Mouse (Mus musculus) stomach, embryonic 15.5 days (tissue): ENCODE measurements around the gene Gorasp1. TPM values are rescaled to one million over a fixed set of nuclear protein-coding genes. Genes with fewer than 3 reads are reported as not detected.

ENCODE experiments used
- ATAC-seq: fragments of 200-750 bp; cut with Nextera tagmentation; 2 replicates; pipeline ENCODE4 v1.8.0; 2017; ENCODE audit warnings: low read depth, moderate number of reproducible peaks, moderate TSS enrichment; ENCODE audit not compliant: insufficient read depth, low FRiP score
- H3K27ac ChIP-seq: fragments of 300-500 bp; sonication (generic); 2 replicates; pipeline ENCODE4 v1.5.1; 2015; ENCODE audit warnings: mild to moderate bottlenecking, inconsistent platforms
- H3K27me3 ChIP-seq: fragments of 300-500 bp; sonication (generic); replicated peaks from 2 replicates; pipeline ENCODE4 v1.6.1; 2015; ENCODE audit warnings: inconsistent platforms
- H3K36me3 ChIP-seq: fragments of 300-500 bp; sonication (generic); 2 replicates; pipeline ENCODE4 v1.6.1; 2015; ENCODE audit warnings: inconsistent platforms
- H3K4me1 ChIP-seq: fragments of 300-500 bp; sonication (generic); 2 replicates; pipeline ENCODE4 v1.6.1; 2015; ENCODE audit warnings: inconsistent platforms
- H3K4me2 ChIP-seq: fragments of 300-500 bp; sonication (generic); 2 replicates; pipeline ENCODE4 v1.6.1; 2015; ENCODE audit warnings: mild to moderate bottlenecking, inconsistent platforms
- H3K4me3 ChIP-seq: fragments of 300-500 bp; sonication (generic); replicated peaks from 2 replicates; pipeline ENCODE4 v1.5.1; 2015; ENCODE audit warnings: inconsistent platforms
- H3K9ac ChIP-seq: fragments of 300-500 bp; sonication (generic); 2 replicates; pipeline ENCODE4 v1.6.1; 2015; ENCODE audit warnings: inconsistent platforms
- H3K9me3 ChIP-seq: fragments of 300-500 bp; sonication (generic); 2 replicates; pipeline ENCODE4 v1.6.1; 2016; ENCODE audit warnings: inconsistent platforms
- WGBS: fragments of 180-500 bp; shearing (Covaris S2); methylation state at CpG from one replicate; pipeline ENCODE4 v1.1.7; 2015; 5-methylcytosine and 5-hydroxymethylcytosine counted together
- polyA plus RNA-seq: library from polyadenylated mRNA; unstranded; fragments of >200 nt; fragmentation: Nextera tagmentation; extraction: Ambion mirVana; gene quantifications from 2 replicates; pipeline ENCODE4 v1.2.1, GENCODE M21; 2015

The Gorasp1 gene
- polyA plus RNA-seq, 1 experiment from 2014 or later = 28.7 TPM

- H3K4me3 ChIP-seq = no peak overlapping the region
- no peaks in the 10 kb centered on the region for H3K9me3 ChIP-seq
- H3K27me3 ChIP-seq = no peaks in the 10 kb centered on the region
- WGBS = 77% methylated on average over 1 of the region's 1 CpGs
- no peaks in the 10 kb centered on the region for H3K36me3 ChIP-seq
- no peak overlapping the region for H3K4me2 ChIP-seq
- H3K4me1 ChIP-seq = 0 out of 2 replicates have a peak, but pooled peaks cover 2% of the 10 kb centered on the region
- H3K27ac ChIP-seq = no peak overlapping the region
- no peak for ATAC-seq
- no peak overlapping the region for H3K9ac ChIP-seq
Observed at GRCm38 (mm10) chr9:119943326-119943725, 6.0 kb upstream of the Gorasp1 start.

- Histone ChIP-seq H3K9ac (no peak overlapping the region), H3K27ac (no peak overlapping the region), H3K36me3 (no peaks in the 10 kb centered on the region), H3K4me3 (no peak overlapping the region), H3K4me2 (no peak overlapping the region), H3K27me3 (no peaks in the 10 kb centered on the region), H3K4me1 (peaks cover 8% of the 10 kb centered on the region; the same call in 1 of the 2 replicates), H3K9me3 (no peaks in the 10 kb centered on the region)
- ATAC-seq = no peak
- WGBS = 73% methylated on average over 14 of the region's 14 CpGs
Observed at GRCm38 (mm10) chr9:119941861-119942260, 4.5 kb upstream of the Gorasp1 start.

- no peak overlapping the region for H3K4me3 ChIP-seq
- no peaks in the 10 kb centered on the region for H3K27me3 ChIP-seq
- H3K4me2 ChIP-seq = no peak overlapping the region
- 69% methylated on average over 5 of the region's 5 CpGs for WGBS
- no peak overlapping the region for H3K27ac ChIP-seq
- H3K36me3 ChIP-seq = no peaks in the 10 kb centered on the region
- peaks cover 10% of the 10 kb centered on the region; the same call in 1 of the 2 replicates for H3K4me1 ChIP-seq
- no peak overlapping the region for H3K9ac ChIP-seq
- no peaks in the 10 kb centered on the region for H3K9me3 ChIP-seq
- ATAC-seq = no peak
Observed at GRCm38 (mm10) chr9:119941407-119941806, 4.0 kb upstream of the Gorasp1 start.

GRCm38 (mm10) chr9:119939646-119940045 is 2.3 kb upstream of the Gorasp1 start:
- H3K4me1 ChIP-seq = peaks cover 13% of the 10 kb centered on the region; the same call in 1 of the 2 replicates
- H3K4me3 ChIP-seq = no peak overlapping the region
- 56% methylated on average over 10 of the region's 10 CpGs for WGBS
- H3K9me3 ChIP-seq = no peaks in the 10 kb centered on the region
- ATAC-seq = no peak
- no peak overlapping the region for H3K9ac ChIP-seq
- H3K27me3 ChIP-seq = no peaks in the 10 kb centered on the region
- H3K4me2 ChIP-seq = no peak overlapping the region
- no peaks in the 10 kb centered on the region for H3K36me3 ChIP-seq
- H3K27ac ChIP-seq = no peak overlapping the region

GRCm38 (mm10) chr9:119938496-119938895 is 1.1 kb upstream of the Gorasp1 start:
- Histone ChIP-seq H3K27me3 (no peaks in the 10 kb centered on the region), H3K4me3 (no peak overlapping the region), H3K9ac (no peak overlapping the region), H3K9me3 (no peaks in the 10 kb centered on the region), H3K4me2 (no peak overlapping the region), H3K4me1 (peaks cover 15% of the 10 kb centered on the region; the same call in 1 of the 2 replicates), H3K27ac (no peak overlapping the region), H3K36me3 (no peaks in the 10 kb centered on the region)
- 71% methylated on average over 4 of the region's 4 CpGs for WGBS
- no peak for ATAC-seq

- WGBS = 91% methylated on average over 6 of the region's 6 CpGs
- peaks cover 8% of the 10 kb centered on the region; the same call in 1 of the 2 replicates for H3K36me3 ChIP-seq
- H3K9me3 ChIP-seq = no peaks in the 10 kb centered on the region
Observed at GRCm38 (mm10) chr9:119933675-119934074, 3.7 kb downstream of the Gorasp1 start.

GRCm38 (mm10) chr9:119932358-119932757 is 5.0 kb downstream of the Gorasp1 start:
- Histone ChIP-seq H3K27ac (no peak overlapping the region), H3K4me1 (0 out of 2 replicates have a peak, but pooled peaks cover 7% of the 10 kb centered on the region), H3K27me3 (no peaks in the 10 kb centered on the region), H3K36me3 (peaks cover 8% of the 10 kb centered on the region; the same call in 1 of the 2 replicates), H3K9ac (no peak overlapping the region), H3K4me3 (no peak overlapping the region), H3K9me3 (no peaks in the 10 kb centered on the region), H3K4me2 (no peak overlapping the region)
- WGBS = 79% methylated on average over 12 of the region's 12 CpGs
- peak; percentile 57; the same call in 1 of the 2 replicates for ATAC-seq

More at GRCm38 (mm10) chr9:119933675-119934074, 3.7 kb downstream of the Gorasp1 start:
- H3K4me2 ChIP-seq = no peak overlapping the region
- H3K4me1 ChIP-seq = peaks cover 12% of the 10 kb centered on the region; the same call in 1 of the 2 replicates
- no peak overlapping the region for H3K9ac ChIP-seq
- no peak overlapping the region for H3K4me3 ChIP-seq
- no peak overlapping the region for H3K27ac ChIP-seq
- H3K27me3 ChIP-seq = no peaks in the 10 kb centered on the region
- ATAC-seq = no peak

- H3K9me3 ChIP-seq = no peaks in the 10 kb centered on the region
- H3K27ac ChIP-seq = peak overlapping the region; percentile 74; the same call in 1 of the 2 replicates
- no peak overlapping the region for H3K4me2 ChIP-seq
- 0 out of 2 replicates have a peak, but pooled peaks cover 8% of the 10 kb centered on the region for H3K4me1 ChIP-seq
- no peak overlapping the region for H3K9ac ChIP-seq
- H3K27me3 ChIP-seq = no peaks in the 10 kb centered on the region
- peaks cover 44% of the 10 kb centered on the region for H3K36me3 ChIP-seq
- no peak for ATAC-seq
- no peak overlapping the region for H3K4me3 ChIP-seq
- WGBS = 58% methylated on average over 5 of the region's 5 CpGs
Observed at GRCm38 (mm10) chr9:119926497-119926896, 10.9 kb downstream of the Gorasp1 start.

GRCm38 (mm10) chr9:119925729-119926128 is 11.6 kb downstream of the Gorasp1 start:
- Histone ChIP-seq H3K9ac (no peak overlapping the region), H3K27me3 (no peaks in the 10 kb centered on the region), H3K4me3 (no peak overlapping the region), H3K27ac (peak overlapping the region; percentile 74), H3K4me1 (0 out of 2 replicates have a peak, but pooled peaks cover 8% of the 10 kb centered on the region), H3K36me3 (peaks cover 42% of the 10 kb centered on the region), H3K9me3 (no peaks in the 10 kb centered on the region), H3K4me2 (no peak overlapping the region)
- 54% methylated on average over 8 of the region's 8 CpGs for WGBS
- ATAC-seq = no peak

GRCm38 (mm10) chr9:119925120-119925657 is 12.2 kb downstream of the Gorasp1 start:
- Histone ChIP-seq H3K4me2 (no peak overlapping the region), H3K27me3 (no peaks in the 10 kb centered on the region), H3K27ac (peak overlapping the region; percentile 35; the same call in 1 of the 2 replicates), H3K4me1 (0 out of 2 replicates have a peak, but pooled peaks cover 8% of the 10 kb centered on the region), H3K9me3 (no peaks in the 10 kb centered on the region), H3K9ac (no peak overlapping the region), H3K36me3 (peaks cover 43% of the 10 kb centered on the region), H3K4me3 (no peak overlapping the region)
- 77% methylated on average over 16 of the region's 16 CpGs for WGBS
- ATAC-seq = no peak

GRCm38 (mm10) chr9:119923462-119923861 is 13.9 kb downstream of the Gorasp1 start:
- WGBS = 83% methylated on average over 4 of the region's 4 CpGs
- no peaks in the 10 kb centered on the region for H3K27me3 ChIP-seq
- no peaks in the 10 kb centered on the region for H3K9me3 ChIP-seq
- no peak overlapping the region for H3K4me2 ChIP-seq
- no peak overlapping the region for H3K27ac ChIP-seq
- peaks cover 50% of the 10 kb centered on the region for H3K36me3 ChIP-seq
- H3K4me3 ChIP-seq = no peak overlapping the region
- ATAC-seq = no peak
- H3K4me1 ChIP-seq = 0 out of 2 replicates have a peak, but pooled peaks cover 8% of the 10 kb centered on the region
- H3K9ac ChIP-seq = no peak overlapping the region

- H3K27me3 ChIP-seq = no peaks in the 10 kb centered on the region
- H3K36me3 ChIP-seq = peaks cover 53% of the 10 kb centered on the region
- H3K9me3 ChIP-seq = no peaks in the 10 kb centered on the region
- 88% methylated on average over 1 of the region's 1 CpGs for WGBS
- H3K27ac ChIP-seq = no peak overlapping the region
- H3K9ac ChIP-seq = no peak overlapping the region
- H3K4me3 ChIP-seq = no peak overlapping the region
- no peak for ATAC-seq
- no peaks in the 10 kb centered on the region for H3K4me1 ChIP-seq
- H3K4me2 ChIP-seq = no peak overlapping the region
Observed at GRCm38 (mm10) chr9:119919858-119920257, 17.5 kb downstream of the Gorasp1 start.
